Mouse (Mus musculus): ENCODE measurements around the gene Cnbp.

Cnbp gene

GRCm38 (mm10) chr6:87850900-87851614 lies at the start of gene Cnbp:
Gene Cnbp, minus strand, starts transcription at chr6:87851106.
- peak; percentile 95 to 98 for DNase-seq (ENCODE audit: low spot score in 2 of 2)

- no peak for DNase-seq (ENCODE audit: low spot score in 2 of 2)
Observed at GRCm38 (mm10) chr6:87898028-87898427, 47.1 kb upstream of the Cnbp start.

- peak in 1 of 2 experiments; percentile 51 for DNase-seq (ENCODE audit: low spot score in 2 of 2)
Observed at GRCm38 (mm10) chr6:87893931-87894330, 43.0 kb upstream of the Cnbp start.

- DNase-seq (ENCODE audit: low spot score in 2 of 2), result peak; percentile 99 to 100
Observed at GRCm38 (mm10) chr6:87887594-87888233, 36.8 kb upstream of the Cnbp start, which contains the start of gene Copg1. Gene Copg1, plus strand, starts transcription at chr6:87887814.

GRCm38 (mm10) chr6:87886721-87887120 lies 35.8 kb upstream of the Cnbp start:
- DNase-seq (ENCODE audit: low spot score in 2 of 2), result no peak

- peak in 1 of 2 experiments; percentile 37 for DNase-seq (ENCODE audit: low spot score in 2 of 2)
Observed at GRCm38 (mm10) chr6:87882816-87883215, 31.9 kb upstream of the Cnbp start.

- no peak for DNase-seq (ENCODE audit: low spot score in 2 of 2)
Observed at GRCm38 (mm10) chr6:87882221-87882620, 31.3 kb upstream of the Cnbp start.

- no peak for DNase-seq (ENCODE audit: low spot score in 2 of 2)
Observed at GRCm38 (mm10) chr6:87879628-87880027, 28.7 kb upstream of the Cnbp start.

- no peak for DNase-seq (ENCODE audit: low spot score in 2 of 2)
Observed at GRCm38 (mm10) chr6:87879010-87879409, 28.1 kb upstream of the Cnbp start.

GRCm38 (mm10) chr6:87876068-87876643 lies 25.2 kb upstream of the Cnbp start:
- no peak for DNase-seq (ENCODE audit: low spot score in 2 of 2)

GRCm38 (mm10) chr6:87875562-87875961 lies 24.7 kb upstream of the Cnbp start:
- DNase-seq (ENCODE audit: low spot score in 2 of 2), result no peak

GRCm38 (mm10) chr6:87875083-87875482 lies 24.2 kb upstream of the Cnbp start:
- DNase-seq (ENCODE audit: low spot score in 2 of 2), result no peak

- no peak for DNase-seq (ENCODE audit: low spot score in 2 of 2)
Observed at GRCm38 (mm10) chr6:87873963-87874362, 23.1 kb upstream of the Cnbp start.

GRCm38 (mm10) chr6:87873104-87873503 lies 22.2 kb upstream of the Cnbp start:
- no peak for DNase-seq (ENCODE audit: low spot score in 2 of 2)

GRCm38 (mm10) chr6:87871240-87871639 lies 20.3 kb upstream of the Cnbp start:
- DNase-seq (ENCODE audit: low spot score in 2 of 2), result no peak

- DNase-seq (ENCODE audit: low spot score in 2 of 2), result no peak
Observed at GRCm38 (mm10) chr6:87870440-87870839, 19.5 kb upstream of the Cnbp start.

GRCm38 (mm10) chr6:87868871-87869506 lies 18.1 kb upstream of the Cnbp start:
- peak in 1 of 2 experiments; percentile 22 for DNase-seq (ENCODE audit: low spot score in 2 of 2)

- DNase-seq (ENCODE audit: low spot score in 2 of 2), result no peak
Observed at GRCm38 (mm10) chr6:87867256-87867655, 16.4 kb upstream of the Cnbp start.

- DNase-seq (ENCODE audit: low spot score in 2 of 2), result no peak
Observed at GRCm38 (mm10) chr6:87866211-87866610, 15.3 kb upstream of the Cnbp start.

- no peak for DNase-seq (ENCODE audit: low spot score in 2 of 2)
Observed at GRCm38 (mm10) chr6:87857071-87857470, 6.2 kb upstream of the Cnbp start.

- DNase-seq (ENCODE audit: low spot score in 2 of 2), result no peak
Observed at GRCm38 (mm10) chr6:87853446-87853845, 2.5 kb upstream of the Cnbp start.

GRCm38 (mm10) chr6:87851871-87852270 lies 965 bp upstream of the Cnbp start:
- no peak for DNase-seq (ENCODE audit: low spot score in 2 of 2)

Data from cerebellum, postnatal 4 days (tissue).